Mouse (Mus musculus) heart, embryonic 13.5 days (tissue): ENCODE data around the gene Acsl5. TPM values are rescaled to one million over a fixed set of nuclear protein-coding genes. Genes with fewer than 3 reads are reported as not detected.

ENCODE experiments used
- ATAC-seq: fragments of 200-750 bp; cut with Nextera tagmentation; 2 replicates; pipeline ENCODE4 v1.8.0; 2017; ENCODE audit warnings: moderate TSS enrichment; ENCODE audit not compliant: insufficient number of reproducible peaks, low FRiP score, low TSS enrichment; ENCODE audit errors: extremely low read depth
- H3K27ac ChIP-seq: fragments of 300-500 bp; sonication (generic); replicated peaks from 2 replicates; pipeline ENCODE4 v1.5.1; 2015; ENCODE audit warnings: moderate library complexity, mild to moderate bottlenecking, inconsistent platforms
- H3K27me3 ChIP-seq: fragments of 300-500 bp; sonication (generic); replicated peaks from 2 replicates; pipeline ENCODE4 v1.6.1; 2015; ENCODE audit warnings: mild to moderate bottlenecking, inconsistent platforms
- H3K36me3 ChIP-seq: fragments of 300-500 bp; sonication (generic); 2 replicates; pipeline ENCODE4 v1.6.1; 2015; ENCODE audit warnings: mild to moderate bottlenecking, inconsistent platforms
- H3K4me1 ChIP-seq: fragments of 300-500 bp; sonication (generic); 2 replicates; pipeline ENCODE4 v1.6.1; 2015; ENCODE audit warnings: inconsistent platforms
- H3K4me2 ChIP-seq: fragments of 300-500 bp; sonication (generic); 2 replicates; pipeline ENCODE4 v1.6.1; 2015; ENCODE audit warnings: inconsistent platforms, mild to moderate bottlenecking, moderate library complexity
- H3K4me3 ChIP-seq: fragments of 300-500 bp; sonication (generic); 2 replicates; pipeline ENCODE4 v1.5.1; 2015; ENCODE audit warnings: moderate library complexity, mild to moderate bottlenecking, inconsistent platforms
- H3K9ac ChIP-seq: fragments of 300-500 bp; sonication (generic); 2 replicates; pipeline ENCODE4 v1.6.1; 2015; ENCODE audit warnings: inconsistent platforms, mild to moderate bottlenecking, moderate library complexity
- H3K9me3 ChIP-seq: fragments of 300-500 bp; sonication (generic); 2 replicates; pipeline ENCODE4 v1.6.1; 2016; ENCODE audit warnings: inconsistent platforms
- WGBS: fragments of 180-500 bp; shearing (Covaris S2); methylation state at CpG from one replicate; pipeline ENCODE4 v1.1.7; 2015; ENCODE audit warnings: mixed read lengths; 5-methylcytosine and 5-hydroxymethylcytosine counted together
- polyA plus RNA-seq: library from polyadenylated mRNA; unstranded; fragments of >200 nt; fragmentation: Nextera tagmentation; extraction: Ambion mirVana; gene quantifications from 2 replicates; pipeline ENCODE4 v1.2.1, GENCODE M21; 2015

Acsl5 gene
- polyA plus RNA-seq, 1 experiment from 2014 or later: 32.9 TPM

- Histone ChIP-seq H3K4me3 (no peak overlapping the region), H3K27ac (no peak overlapping the region), H3K9ac (no peak overlapping the region), H3K9me3 (no peaks in the 10 kb centered on the region), H3K4me1 (no peaks in the 10 kb centered on the region), H3K27me3 (no peaks in the 10 kb centered on the region), H3K36me3 (peaks cover 88% of the 10 kb centered on the region), H3K4me2 (no peak overlapping the region)
- 54% methylated on average over 4 of the region's 4 CpGs for WGBS
- ATAC-seq: no peak
These were observed 32.4 kb downstream of the Acsl5 start for GRCm38 (mm10) chr19:55284093-55284492.

GRCm38 (mm10) chr19:55286034-55286433 lies 34.3 kb downstream of the Acsl5 start:
- peaks cover 92% of the 10 kb centered on the region for H3K36me3 ChIP-seq
- no peaks in the 10 kb centered on the region for H3K27me3 ChIP-seq
- 82% methylated on average over 4 of the region's 4 CpGs for WGBS
- H3K9me3 ChIP-seq: no peaks in the 10 kb centered on the region
- ATAC-seq: no peak
- no peak overlapping the region for H3K4me2 ChIP-seq
- no peak overlapping the region for H3K9ac ChIP-seq
- no peak overlapping the region for H3K4me3 ChIP-seq
- no peaks in the 10 kb centered on the region for H3K4me1 ChIP-seq
- no peak overlapping the region for H3K27ac ChIP-seq

- no peak for ATAC-seq
- peaks cover 83% of the 10 kb centered on the region for H3K36me3 ChIP-seq
These were observed 37.2 kb downstream of the Acsl5 start for GRCm38 (mm10) chr19:55288974-55289373.

GRCm38 (mm10) chr19:55290621-55291270 lies 39.0 kb downstream of the Acsl5 start:
- WGBS: 74% methylated on average over 2 of the region's 2 CpGs
- H3K36me3 ChIP-seq: peaks cover 82% of the 10 kb centered on the region

More at GRCm38 (mm10) chr19:55288974-55289373, 37.2 kb downstream of the Acsl5 start:
- H3K9me3 ChIP-seq: no peaks in the 10 kb centered on the region
- no peak overlapping the region for H3K27ac ChIP-seq
- 0 out of 2 replicates have a peak, but pooled peaks cover 4% of the 10 kb centered on the region for H3K4me1 ChIP-seq
- H3K9ac ChIP-seq: no peak overlapping the region
- H3K4me2 ChIP-seq: no peak overlapping the region
- H3K4me3 ChIP-seq: no peak overlapping the region
- H3K27me3 ChIP-seq: no peaks in the 10 kb centered on the region

GRCm38 (mm10) chr19:55292210-55292850 lies 40.6 kb downstream of the Acsl5 start:
- WGBS: 95% methylated on average over 2 of the region's 2 CpGs
- H3K4me3 ChIP-seq: no peak overlapping the region
- no peak overlapping the region for H3K4me2 ChIP-seq
- H3K9me3 ChIP-seq: no peaks in the 10 kb centered on the region
- H3K36me3 ChIP-seq: peaks cover 84% of the 10 kb centered on the region
- H3K27ac ChIP-seq: no peak overlapping the region
- 0 out of 2 replicates have a peak, but pooled peaks cover 4% of the 10 kb centered on the region for H3K4me1 ChIP-seq
- no peak overlapping the region for H3K9ac ChIP-seq
- no peak for ATAC-seq
- no peaks in the 10 kb centered on the region for H3K27me3 ChIP-seq

More at GRCm38 (mm10) chr19:55290621-55291270, 39.0 kb downstream of the Acsl5 start:
- Histone ChIP-seq H3K27me3 (no peaks in the 10 kb centered on the region), H3K4me1 (0 out of 2 replicates have a peak, but pooled peaks cover 4% of the 10 kb centered on the region), H3K4me2 (no peak overlapping the region), H3K4me3 (no peak overlapping the region), H3K9me3 (no peaks in the 10 kb centered on the region), H3K27ac (no peak overlapping the region), H3K9ac (no peak overlapping the region)
- no peak for ATAC-seq

- Histone ChIP-seq H3K9ac (no peak overlapping the region), H3K36me3 (peaks cover 83% of the 10 kb centered on the region), H3K27ac (no peak overlapping the region), H3K4me1 (0 out of 2 replicates have a peak, but pooled peaks cover 4% of the 10 kb centered on the region), H3K4me3 (no peak overlapping the region), H3K9me3 (no peaks in the 10 kb centered on the region), H3K27me3 (no peaks in the 10 kb centered on the region), H3K4me2 (no peak overlapping the region)
- ATAC-seq: no peak
- WGBS: 21% methylated on average over 4 of the region's 4 CpGs
These were observed 41.4 kb downstream of the Acsl5 start for GRCm38 (mm10) chr19:55293175-55293574.

- Histone ChIP-seq H3K27me3 (no peaks in the 10 kb centered on the region), H3K36me3 (peaks cover 80% of the 10 kb centered on the region), H3K4me1 (0 out of 2 replicates have a peak, but pooled peaks cover 4% of the 10 kb centered on the region), H3K9ac (no peak overlapping the region), H3K9me3 (no peaks in the 10 kb centered on the region), H3K27ac (no peak overlapping the region), H3K4me2 (no peak overlapping the region), H3K4me3 (no peak overlapping the region)
- ATAC-seq: no peak
- 78% methylated on average over 9 of the region's 9 CpGs for WGBS
These were observed 43.3 kb downstream of the Acsl5 start for GRCm38 (mm10) chr19:55295075-55295474.

GRCm38 (mm10) chr19:55295556-55295955 lies 43.8 kb downstream of the Acsl5 start:
- H3K9me3 ChIP-seq: no peaks in the 10 kb centered on the region
- peaks cover 80% of the 10 kb centered on the region for H3K36me3 ChIP-seq
- H3K4me3 ChIP-seq: no peak overlapping the region
- H3K27me3 ChIP-seq: no peaks in the 10 kb centered on the region
- 80% methylated on average over 3 of the region's 3 CpGs for WGBS
- no peak for ATAC-seq
- no peak overlapping the region for H3K27ac ChIP-seq
- 0 out of 2 replicates have a peak, but pooled peaks cover 4% of the 10 kb centered on the region for H3K4me1 ChIP-seq
- no peak overlapping the region for H3K4me2 ChIP-seq
- H3K9ac ChIP-seq: no peak overlapping the region

- Histone ChIP-seq H3K4me1 (0 out of 2 replicates have a peak, but pooled peaks cover 4% of the 10 kb centered on the region), H3K4me3 (no peak overlapping the region), H3K9ac (no peak overlapping the region), H3K4me2 (no peak overlapping the region), H3K36me3 (peaks cover 81% of the 10 kb centered on the region), H3K27ac (no peak overlapping the region), H3K9me3 (no peaks in the 10 kb centered on the region), H3K27me3 (no peaks in the 10 kb centered on the region)
- no peak for ATAC-seq
- 91% methylated on average over 2 of the region's 2 CpGs for WGBS
These were observed 44.6 kb downstream of the Acsl5 start for GRCm38 (mm10) chr19:55296301-55296700.

GRCm38 (mm10) chr19:55297489-55297888 lies 45.8 kb downstream of the Acsl5 start:
- Histone ChIP-seq H3K9ac (no peak overlapping the region), H3K27ac (no peak overlapping the region), H3K36me3 (peaks cover 85% of the 10 kb centered on the region), H3K9me3 (no peaks in the 10 kb centered on the region), H3K27me3 (no peaks in the 10 kb centered on the region), H3K4me3 (no peak overlapping the region), H3K4me1 (0 out of 2 replicates have a peak, but pooled peaks cover 4% of the 10 kb centered on the region), H3K4me2 (no peak overlapping the region)
- WGBS: 89% methylated on average over 2 of the region's 2 CpGs
- ATAC-seq: no peak

GRCm38 (mm10) chr19:55297961-55298360 lies 46.2 kb downstream of the Acsl5 start:
- no peak overlapping the region for H3K9ac ChIP-seq
- no peak for ATAC-seq
- no peak overlapping the region for H3K4me3 ChIP-seq
- no peaks in the 10 kb centered on the region for H3K9me3 ChIP-seq
- no peaks in the 10 kb centered on the region for H3K27me3 ChIP-seq
- H3K4me2 ChIP-seq: no peak overlapping the region
- whole genome bisulfite sequencing: 72% methylated on average over 5 of the region's 5 CpGs
- H3K27ac ChIP-seq: no peak overlapping the region
- H3K36me3 ChIP-seq: peaks cover 90% of the 10 kb centered on the region
- 0 out of 2 replicates have a peak, but pooled peaks cover 4% of the 10 kb centered on the region for H3K4me1 ChIP-seq
